Mouse (Mus musculus): Measurements from ENCODE around the gene Pttg1.

The Pttg1 gene

GRCm38 (mm10) chr11:43371807-43372206 is 54.2 kb downstream of the Pttg1 start:
- DNase-seq: no peak

Data from lung, postnatal 10 days (tissue).